Mouse (Mus musculus) heart, embryonic 14.5 days (tissue): ENCODE measurements around the gene Lmcd1. TPM values are rescaled to one million over a fixed set of nuclear protein-coding genes. Genes with fewer than 3 reads are reported as not detected.

Experiments
- ATAC-seq: fragments of 200-750 bp; cut with Nextera tagmentation; 2 replicates; pipeline ENCODE4 v1.8.0; 2017; ENCODE audit warnings: low read depth, moderate TSS enrichment; ENCODE audit not compliant: insufficient number of reproducible peaks, insufficient read depth, low FRiP score
- H3K27ac ChIP-seq, 2 experiments: fragments of 200-500 bp in 1 of 2; fragments of 300-500 bp in 1 of 2; sonication (generic) in 1 of 2; replicated peaks in 1 of 2; 2 replicates each; pipeline ENCODE4 v1.5.1; 2012 to 2014; ENCODE audit warnings: low read depth in 2 of 2, low read length in 2 of 2, control low read depth in 1 of 2, mild to moderate bottlenecking in 1 of 2, mixed read lengths in 1 of 2; ENCODE audit not compliant: control insufficient read depth in 1 of 2, insufficient read depth in 1 of 2
- H3K27me3 ChIP-seq: fragments of 300-500 bp; sonication (generic); 2 replicates; pipeline ENCODE4 v1.6.1; 2014; ENCODE audit warnings: mild to moderate bottlenecking, low read length, control low read depth; ENCODE audit not compliant: control insufficient read depth, insufficient read depth
- H3K36me3 ChIP-seq: fragments of 300-500 bp; sonication (generic); 2 replicates; pipeline ENCODE4 v1.6.1; 2014; ENCODE audit warnings: mild to moderate bottlenecking, control low read depth, low read length, mixed read lengths; ENCODE audit not compliant: control insufficient read depth, insufficient read depth
- H3K4me1 ChIP-seq, 2 experiments: fragments of 200-500 bp in 1 of 2; fragments of 300-500 bp in 1 of 2; sonication (generic) in 1 of 2; 2 replicates each; pipeline ENCODE4 v1.6.1; 2012 to 2014; ENCODE audit warnings: low read length in 2 of 2, control low read depth in 1 of 2, mixed read lengths in 1 of 2; ENCODE audit not compliant: control insufficient read depth in 2 of 2, insufficient read depth in 2 of 2
- H3K4me2 ChIP-seq: fragments of 300-500 bp; sonication (generic); 2 replicates; pipeline ENCODE4 v1.6.1; 2014; ENCODE audit warnings: mild to moderate bottlenecking, low read length
- H3K4me3 ChIP-seq, 2 experiments: fragments of 200-500 bp in 1 of 2; fragments of 300-500 bp in 1 of 2; sonication (generic) in 1 of 2; 2 replicates each; pipeline ENCODE4 v1.5.1; 2012 to 2014; ENCODE audit warnings: low read length in 2 of 2, mild to moderate bottlenecking in 2 of 2, control low read depth in 1 of 2, low read depth in 1 of 2, moderate library complexity in 1 of 2; ENCODE audit not compliant: control insufficient read depth in 1 of 2, insufficient read depth in 1 of 2
- H3K9ac ChIP-seq: fragments of 300-500 bp; sonication (generic); 2 replicates; pipeline ENCODE4 v1.6.1; 2014; ENCODE audit warnings: mild to moderate bottlenecking, low read length
- H3K9me3 ChIP-seq: fragments of 300-500 bp; sonication (generic); 2 replicates; pipeline ENCODE4 v1.6.1; 2016; ENCODE audit warnings: low read length, control low read depth; ENCODE audit not compliant: control insufficient read depth
- WGBS: fragments of 180-500 bp; shearing (Covaris S2); extraction: QIAGEN DNeasy Blood & Tissue Kit; methylation state at CpG from one replicate; pipeline ENCODE4 v1.1.7; 2014; 5-methylcytosine and 5-hydroxymethylcytosine counted together
- polyA plus RNA-seq: library from polyadenylated mRNA; unstranded; fragments of >200 nt; fragmentation: Nextera tagmentation; extraction: Ambion mirVana; gene quantifications from 2 replicates; pipeline ENCODE4 v1.2.1, GENCODE M21; 2014

The Lmcd1 gene
- polyA plus RNA-seq, 1 experiment from 2014 or later, result 56.7 TPM

GRCm38 (mm10) chr6:112379054-112379453 lies 105.5 kb downstream of the Lmcd1 start:
- no peak overlapping the region for H3K9ac ChIP-seq
- H3K36me3 ChIP-seq, result no peaks in the 10 kb centered on the region
- peaks cover 3 to 8% of the 10 kb centered on the region in 2 experiments; a peak in 2 of 4 replicates for H3K4me1 ChIP-seq
- H3K4me2 ChIP-seq, result no peak overlapping the region
- H3K27ac ChIP-seq, result no peak overlapping the region
- WGBS, result 81% methylated on average over 9 of the region's 9 CpGs
- ATAC-seq, result no peak
- no peaks in the 10 kb centered on the region for H3K9me3 ChIP-seq
- no peaks in the 10 kb centered on the region for H3K27me3 ChIP-seq
- no peak overlapping the region for H3K4me3 ChIP-seq

Other genes with a start within 250 kb of the Lmcd1 start
- 2.8 and 3.3 TPM in 2 replicates for gene Ssu2, start 114.3 kb downstream of the Lmcd1 start, polyA plus RNA-seq
- 108 and 116 TPM in 2 replicates for gene Cav3, start 185.7 kb downstream of the Lmcd1 start, polyA plus RNA-seq
- gene Oxtr, start 216.2 kb downstream of the Lmcd1 start, polyA plus RNA-seq, result 0.35 and 0.47 TPM in 2 replicates